ENCODE assay signal across 20 mouse cellular contexts in the genomic region with DNA sequence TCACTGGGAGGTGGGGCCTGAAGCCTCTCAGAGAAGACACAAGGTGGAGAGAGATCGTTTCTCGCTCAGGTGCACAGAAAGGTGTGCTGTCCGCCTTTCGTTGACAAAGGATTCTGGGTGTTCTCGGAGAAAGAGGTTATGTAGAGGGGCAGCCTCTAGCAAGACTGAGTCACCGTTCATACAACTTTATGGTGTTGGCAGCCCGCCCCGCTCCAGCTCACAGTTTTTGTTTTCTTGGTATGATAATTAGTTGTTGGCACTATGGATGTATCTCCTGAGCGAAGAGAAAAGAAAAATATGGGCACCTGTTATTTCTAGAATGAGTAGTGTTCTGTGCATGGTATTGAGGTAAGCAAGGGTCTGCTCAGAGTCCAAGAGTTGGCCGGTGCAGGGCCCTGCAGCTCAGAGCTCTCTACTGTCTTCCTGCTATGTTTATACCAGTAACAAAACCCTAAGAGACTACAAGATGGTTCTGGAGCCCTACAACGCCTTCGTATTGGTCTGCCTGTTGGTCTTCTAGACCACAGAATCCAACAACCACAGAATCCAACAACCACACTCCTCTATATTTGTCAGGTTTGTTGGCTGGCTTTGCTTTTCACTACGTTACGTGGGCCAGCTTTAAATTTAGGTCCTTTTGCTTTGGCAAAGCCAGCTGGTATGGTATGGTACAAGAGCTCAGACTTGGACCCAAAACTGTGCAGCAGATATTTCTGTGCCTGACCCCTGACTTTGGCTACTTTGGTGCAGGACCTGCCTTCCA. TPM values are rescaled to one million over a fixed set of nuclear protein-coding genes. Genes with fewer than 3 reads are reported as not detected.
DNase-seq lines count a peak whose midpoint lies in the region.
"Had no signal": no experiment of that assay in that cellular context is flagged by ENCODE, and none has a peak within 500 bp of the region (broad histone marks: within the 10 kb centered on the region; RNA-seq: fewer than 3 reads in every experiment).

No protein-coding gene starts in this region.

- no peaks in the 10 kb centered on the region for H3K27me3 ChIP-seq in limb, embryonic 10.5 days (ENCODE audit: low read depth, poor library complexity, severe bottlenecking)
- H3K27me3 ChIP-seq: forebrain, embryonic 13.5 days; heart, embryonic 13.5 days; hindbrain, embryonic 13.5 days; midbrain, embryonic 15.5 days had no signal

- intact Hi-C loops in left cerebral cortex, postnatal 10 days (cut with DNase I), result no loop called here

- no peak overlapping the region for H3K4me3 ChIP-seq in limb, embryonic 10.5 days
- H3K4me3 ChIP-seq: forebrain, embryonic 13.5 days; heart, embryonic 13.5 days; hindbrain, embryonic 13.5 days; midbrain, embryonic 15.5 days had no signal

- H3K4me1 ChIP-seq in limb, embryonic 10.5 days, result peaks cover 13% of the 10 kb centered on the region
- H3K4me1 ChIP-seq: forebrain, embryonic 13.5 days; midbrain, embryonic 15.5 days had no signal

- WGBS in limb, embryonic 10.5 days, result 94% methylated on average over 14 of the region's 14 CpGs

- H3K27ac ChIP-seq in limb, embryonic 10.5 days, result no peak overlapping the region
- H3K27ac ChIP-seq: forebrain, embryonic 13.5 days; heart, embryonic 13.5 days; hindbrain, embryonic 13.5 days; midbrain, embryonic 15.5 days had no signal

- no peaks in the 10 kb centered on the region for H3K36me3 ChIP-seq in limb, embryonic 10.5 days
- H3K36me3 ChIP-seq: heart, embryonic 13.5 days; hindbrain, embryonic 13.5 days; midbrain, embryonic 15.5 days had no signal

- H3K9me3 ChIP-seq in limb, embryonic 10.5 days (replicated peaks), result no peaks in the 10 kb centered on the region
- H3K9me3 ChIP-seq: forebrain, embryonic 13.5 days; heart, embryonic 13.5 days; hindbrain, embryonic 13.5 days; midbrain, embryonic 15.5 days had no signal

- DNase-seq in adrenal gland, postnatal 36 days, result peak; percentile 24 to 36
- DNase-seq in adrenal gland, postnatal 10 days, result no peak
- DNase-seq in left cerebral cortex, adult 18-20 months (ENCODE audit: low spot score in 2 of 2), result peak; percentile 11 to 24
- DNase-seq in left cerebral cortex, postnatal 10 days (ENCODE audit: extremely low spot score in 1 of 2, low spot score in 2 of 2), result no peak
- DNase-seq in urinary bladder, postnatal 14 days (ENCODE audit: low spot score), result peak; percentile 67
- DNase-seq in urinary bladder, adult 2 months (ENCODE audit: low spot score), result no peak
- peak; percentile 48 for DNase-seq in telencephalon, adult 2 months (ENCODE audit: low read depth, low spot score)
- DNase-seq in limb, embryonic 10.5 days (ENCODE audit: low spot score), result no peak
- DNase-seq: B cell, adult 2 months; cerebellum, adult 8-10 months; gastrocnemius, postnatal 10 days; heart, adult 18-20 months; kidney, adult 8-10 months; kidney, postnatal 25 days; liver; thymus, postnatal 36 days had no signal

RNA-seq across cellular contexts. Expression of a gene that starts 28.2 kb away (rescaled TPM):
- total RNA-seq in adrenal gland, postnatal 36 days (2021), result 100 to 1,000 TPM; 110 to 144 TPM
- 100 to 1,000 TPM in 1 of 2 experiments, 10 to 100 TPM in 1; 95.0 to 204 TPM for total RNA-seq in adrenal gland, postnatal 10 days (2021)
- total RNA-seq in left cerebral cortex, adult 18-20 months (2021), result 100 to 1,000 TPM in 1 of 2 experiments, 10 to 100 TPM in 1; 77.2 to 101 TPM
- 10 to 100 TPM; 70.4 to 86.9 TPM for total RNA-seq in left cerebral cortex, postnatal 10 days (2021)
- polyA plus RNA-seq in urinary bladder, adult 2 months (2012; rRNA removed), result 38.3 and 44.5 TPM in 2 replicates
- 8.6 and 13.0 TPM in 2 replicates for polyA plus RNA-seq in limb, embryonic 10.5 days (2016; fragmentation: Nextera tagmentation; extraction: Ambion mirVana)

Comparison
In these comparisons a context has a peak if more than half of its experiments do, and no peak if none do; other contexts are left out.
1. DNase-seq: peak in adrenal gland, postnatal 36 days (2 of 2), left cerebral cortex, adult 18-20 months (2 of 2), urinary bladder, postnatal 14 days (single experiment) and telencephalon, adult 2 months (single experiment); none in adrenal gland, postnatal 10 days (single experiment), left cerebral cortex, postnatal 10 days (0 of 2), urinary bladder, adult 2 months (single experiment) and limb, embryonic 10.5 days (single experiment).